Mouse (Mus musculus) large intestine, adult 2 months (tissue): ENCODE results near the gene Ice1. TPM values are rescaled to one million over a fixed set of nuclear protein-coding genes. Genes with fewer than 3 reads are reported as not detected.

Source experiments
- polyA plus RNA-seq: library from polyadenylated mRNA; depleted of rRNA; stranded (reverse); fragments of >200 nt; gene quantifications from 2 replicates; pipeline ENCODE4 v1.2.3, GENCODE M21; 2012; rRNA removed

Gene Ice1
- polyA plus RNA-seq, 1 experiment = 10.5 TPM

Other genes starting within 250 kb of the Ice1 start
- 0.10 and 0.21 TPM in 2 replicates for gene Adamts16, start 204.2 kb upstream of the Ice1 start, polyA plus RNA-seq